Mouse (Mus musculus) spleen, adult 2 months (tissue): ENCODE measurements at regions not wholly inside any gene's neighbourhood (a gene's known extent, or its start where the extent isn't known, plus 50 kb on each side); places are given as distances from the start of the nearest gene placed in this dataset.

Source experiments
- DNase-seq, 2 experiments: peaks; one replicate each; pipeline versions ENCODE4 v3.0.0 to v3.0.0-alpha.2; 2012 to 2021; ENCODE audit warnings: low spot score in 2 of 2, low read depth in 1 of 2
- H3K27ac ChIP-seq: fragments of 200-500 bp; 2 replicates; pipeline ENCODE4 v1.5.1; 2012; ENCODE audit warnings: low read length, inconsistent platforms; ENCODE audit not compliant: insufficient read depth
- H3K27me3 ChIP-seq: fragments of 200-500 bp; 2 replicates; pipeline ENCODE4 v1.6.1; 2012; ENCODE audit warnings: mild to moderate bottlenecking, moderate library complexity, low read length, inconsistent platforms; ENCODE audit not compliant: control insufficient read depth, insufficient read depth
- H3K36me3 ChIP-seq: fragments of 200-500 bp; 2 replicates; pipeline ENCODE4 v1.6.1; 2012; ENCODE audit warnings: mild to moderate bottlenecking, low read length, inconsistent platforms; ENCODE audit not compliant: control insufficient read depth, insufficient read depth
- H3K4me1 ChIP-seq: fragments of 200-500 bp; 2 replicates; pipeline ENCODE4 v1.6.1; 2011; ENCODE audit warnings: inconsistent platforms; ENCODE audit not compliant: control insufficient read depth, insufficient read depth, insufficient read length
- H3K4me3 ChIP-seq: fragments of 200-500 bp; 2 replicates; pipeline ENCODE4 v1.5.1; 2011; ENCODE audit warnings: mild to moderate bottlenecking, inconsistent platforms; ENCODE audit not compliant: insufficient read depth, insufficient read length; ENCODE audit errors: extremely low read depth
- CTCF ChIP-seq: fragments of 200-500 bp; IDR thresholded peaks from 2 replicates; pipeline ENCODE4 v1.5.1; 2011; ENCODE audit warnings: mild to moderate bottlenecking, inconsistent platforms; ENCODE audit not compliant: insufficient read depth, insufficient read length, insufficient replicate concordance; ENCODE audit errors: extremely low read depth
- POLR2A ChIP-seq: fragments of 200-500 bp; IDR thresholded peaks from 2 replicates; pipeline ENCODE4 v1.6.1; 2011; ENCODE audit warnings: low read depth, low read length, inconsistent platforms
- WGBS: fragments of 180-500 bp; shearing (Covaris S2); methylation state at CpG from one replicate; pipeline ENCODE4 v1.1.7; 2018; 5-methylcytosine and 5-hydroxymethylcytosine counted together

DNA sequence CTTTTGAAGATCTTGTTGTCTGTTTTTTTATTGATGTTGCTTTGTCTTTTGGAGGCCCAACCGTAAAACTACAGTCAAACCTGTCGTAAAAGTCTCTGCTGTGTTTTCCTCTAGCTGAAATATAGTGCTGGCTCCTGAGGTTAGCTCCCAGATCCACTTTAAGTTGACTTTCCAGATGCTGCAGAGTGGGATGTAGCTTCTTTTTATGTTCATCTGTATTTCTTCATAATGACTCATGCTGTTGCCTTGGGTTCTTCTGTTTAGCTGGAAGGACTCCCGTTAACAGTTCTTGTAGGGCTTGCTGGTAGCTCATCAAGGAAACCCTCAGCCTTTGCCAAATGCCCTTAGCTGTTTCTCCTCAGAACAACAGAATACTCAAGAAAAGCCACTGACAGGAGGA, 595.6 kb downstream of the Zfp706 start:
- WGBS, result 89% methylated on average over 3 of the region's 3 CpGs

DNA sequence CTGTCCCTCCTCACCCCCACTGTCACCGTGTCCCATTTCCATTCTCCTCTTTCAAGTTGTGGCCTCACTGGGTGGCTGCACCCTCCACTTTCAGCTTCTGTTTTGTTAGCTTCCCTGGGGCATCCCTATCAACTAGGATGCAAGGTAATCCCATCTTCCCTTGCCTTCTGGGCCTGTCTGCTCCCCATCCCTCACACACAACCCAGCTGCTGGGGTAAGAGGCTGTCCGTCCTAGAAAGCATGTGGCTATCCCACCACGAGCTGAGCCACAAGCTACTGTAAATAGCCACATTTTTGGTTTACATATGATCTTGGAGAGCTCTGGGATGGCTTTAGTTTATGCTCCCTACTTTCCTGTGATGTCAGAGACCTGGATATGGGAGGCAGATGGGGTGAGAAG, 602.1 kb downstream of the Zfp706 start:
- H3K4me3 ChIP-seq, result no peak overlapping the region
- H3K27ac ChIP-seq, result no peak overlapping the region
- DNase-seq, result no peak
- no peaks in the 10 kb centered on the region for H3K27me3 ChIP-seq
- no peaks in the 10 kb centered on the region for H3K4me1 ChIP-seq
- TF ChIP-seq CTCF, result no peak
- TF ChIP-seq POLR2A, result no peak
- WGBS, result 80% methylated on average over 3 of the region's 3 CpGs
- no peaks in the 10 kb centered on the region for H3K36me3 ChIP-seq

More for the DNA sequence above, 595.6 kb downstream of the Zfp706 start:
- DNase-seq, result no peak
- TF ChIP-seq POLR2A, result no peak
- no peak for TF ChIP-seq CTCF
- Histone ChIP-seq H3K27ac (no peak overlapping the region), H3K27me3 (no peaks in the 10 kb centered on the region), H3K4me3 (no peak overlapping the region), H3K4me1 (no peaks in the 10 kb centered on the region), H3K36me3 (no peaks in the 10 kb centered on the region)

DNA sequence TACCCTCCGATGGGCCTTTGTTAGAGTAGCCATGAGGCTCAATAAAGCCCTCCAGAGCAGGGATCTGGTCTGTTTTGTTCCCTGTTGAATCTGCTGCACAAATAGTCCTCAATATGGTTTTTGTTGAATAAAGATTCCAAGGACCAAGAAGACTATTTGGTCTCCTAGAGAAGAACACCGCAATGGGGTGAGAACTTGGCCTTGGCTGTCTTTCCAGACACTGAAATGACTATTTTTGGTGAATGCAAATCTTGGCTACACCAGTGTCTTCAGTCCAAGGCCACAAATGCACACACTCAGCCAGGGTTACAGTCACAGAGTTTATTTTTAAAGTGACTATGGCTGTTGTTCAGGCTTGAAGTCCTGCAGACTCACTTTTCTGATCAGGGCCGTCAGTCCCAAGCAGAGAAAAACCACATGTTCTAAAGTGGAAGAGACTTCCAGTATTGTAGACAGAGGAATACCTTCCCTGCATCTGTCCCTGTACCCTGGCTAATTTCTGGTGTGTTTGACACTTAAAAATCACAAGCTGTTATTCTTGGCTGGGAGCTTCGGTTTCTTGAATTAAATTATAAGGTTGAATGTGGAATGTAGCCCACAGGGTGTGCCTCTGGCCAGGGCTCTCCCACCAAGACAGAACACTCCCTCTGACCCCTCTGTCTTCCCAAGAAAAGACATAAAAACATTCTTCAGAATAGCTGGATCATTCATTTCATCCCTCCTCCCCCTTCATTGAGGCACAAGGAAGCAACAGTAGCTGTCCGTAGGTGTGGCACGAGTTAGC, 604.0 kb downstream of the Zfp706 start:
- TF ChIP-seq CTCF, result no peak
- TF ChIP-seq POLR2A, result no peak
- no peaks in the 10 kb centered on the region for H3K36me3 ChIP-seq
- no peaks in the 10 kb centered on the region for H3K4me1 ChIP-seq
- H3K27me3 ChIP-seq, result no peaks in the 10 kb centered on the region
- H3K4me3 ChIP-seq, result no peak overlapping the region
- no peak overlapping the region for H3K27ac ChIP-seq
- WGBS, result 87% methylated on average over 6 of the region's 6 CpGs
- DNase-seq, result no peak

DNA sequence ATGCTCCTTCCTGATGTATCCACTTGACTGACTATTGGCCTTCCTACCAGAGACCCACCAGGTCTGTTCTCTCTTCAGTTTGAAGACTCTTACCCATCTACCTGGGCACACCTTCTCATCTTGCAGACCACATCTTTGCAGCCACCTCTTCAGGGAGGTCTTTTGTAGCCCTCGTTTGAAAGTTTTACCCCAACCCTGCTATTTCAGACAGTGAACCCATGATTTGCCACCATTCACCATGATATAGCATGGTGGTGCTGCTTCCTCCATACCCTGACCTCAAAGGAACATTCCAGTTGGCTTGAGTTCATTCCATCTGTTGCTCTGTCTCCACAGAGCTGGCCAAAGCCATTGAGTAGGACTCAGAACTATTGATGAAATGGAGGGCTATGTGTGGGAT, 605.5 kb downstream of the Zfp706 start:
- Histone ChIP-seq H3K4me1 (no peaks in the 10 kb centered on the region; the same call in 1 of the 2 replicates), H3K27ac (no peak overlapping the region), H3K36me3 (no peaks in the 10 kb centered on the region), H3K27me3 (no peaks in the 10 kb centered on the region), H3K4me3 (no peak overlapping the region)
- WGBS, result 90% methylated on average over 1 of the region's 1 CpGs
- no peak for TF ChIP-seq CTCF
- no peak for TF ChIP-seq POLR2A
- no peak for DNase-seq

DNA sequence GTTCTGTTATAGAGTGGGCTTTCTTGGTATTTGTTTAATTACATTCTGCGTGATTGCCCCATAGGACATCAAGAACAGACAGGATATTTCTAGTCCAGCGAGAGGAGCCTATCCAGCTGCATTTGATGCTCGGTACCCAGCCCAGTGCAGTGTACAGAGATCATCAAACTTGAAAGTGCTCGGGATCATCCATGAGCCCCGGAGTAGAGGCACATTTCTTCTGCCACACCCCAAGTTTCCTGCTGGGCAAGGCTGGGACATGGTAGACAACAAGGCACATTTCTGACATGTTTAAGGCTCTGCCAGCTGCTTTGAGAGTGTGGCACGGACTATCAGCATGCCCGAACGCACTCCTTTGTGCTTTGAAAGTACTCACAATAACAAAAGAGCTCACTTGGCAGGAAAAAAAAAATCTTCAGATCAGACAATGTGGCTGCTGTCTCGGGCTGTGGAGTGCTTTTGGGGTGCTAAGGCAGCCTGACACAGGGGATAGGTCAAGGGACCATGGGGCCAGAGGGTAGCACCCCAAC, 607.2 kb downstream of the Zfp706 start:
- 87% methylated on average over 9 of the region's 9 CpGs for WGBS
- H3K4me1 ChIP-seq, result no peaks in the 10 kb centered on the region; the same call in 1 of the 2 replicates
- DNase-seq, result no peak
- H3K4me3 ChIP-seq, result no peak overlapping the region
- H3K27ac ChIP-seq, result no peak overlapping the region
- H3K27me3 ChIP-seq, result no peaks in the 10 kb centered on the region
- TF ChIP-seq POLR2A (no peak), CTCF (no peak)
- H3K36me3 ChIP-seq, result no peaks in the 10 kb centered on the region

DNA sequence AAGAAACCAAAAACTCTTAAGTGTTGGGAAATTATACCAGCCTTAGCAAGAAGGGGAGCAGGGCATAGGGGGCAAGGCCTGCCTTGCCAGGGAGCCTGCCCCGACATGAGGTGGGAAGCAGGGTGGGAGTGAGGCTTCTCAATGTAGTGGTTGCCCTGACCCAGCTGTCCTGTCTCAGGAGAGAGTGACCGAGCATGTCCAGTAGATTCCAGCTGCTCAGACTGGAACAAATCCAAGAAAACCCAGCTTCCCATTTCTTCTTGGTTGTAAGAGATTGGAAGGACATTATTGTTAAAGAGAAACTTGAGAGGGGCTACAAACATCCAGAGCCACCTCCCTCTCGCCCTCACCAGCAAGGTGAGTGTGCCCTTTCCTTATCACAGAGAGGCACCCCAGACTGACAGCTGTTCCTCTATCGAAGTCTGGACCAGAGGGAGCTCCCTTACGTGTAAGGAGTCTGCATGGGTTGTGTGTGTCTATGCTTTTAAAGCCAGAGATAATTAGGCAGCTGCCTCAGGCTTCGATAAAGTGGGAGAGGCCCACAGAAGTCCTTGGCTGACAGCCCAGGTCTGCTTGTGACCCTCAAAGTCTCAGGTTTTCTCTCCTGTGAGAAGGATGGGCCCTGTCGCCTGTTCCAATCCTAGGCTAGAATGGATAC, 608.1 kb downstream of the Zfp706 start:
- Histone ChIP-seq H3K4me1 (no peaks in the 10 kb centered on the region; the same call in 1 of the 2 replicates), H3K36me3 (no peaks in the 10 kb centered on the region), H3K27me3 (no peaks in the 10 kb centered on the region), H3K27ac (no peak overlapping the region), H3K4me3 (no peak overlapping the region)
- WGBS, result 79% methylated on average over 7 of the region's 7 CpGs
- no peak for DNase-seq
- TF ChIP-seq CTCF (no peak), POLR2A (no peak)
